Mouse (Mus musculus): ENCODE results near the gene Pkdrej. TPM values are rescaled to one million over a fixed set of nuclear protein-coding genes. Genes with fewer than 3 reads are reported as not detected.
A peak's percentile ranks its signal among the peaks of the same experiment; 100 is the strongest.

The Pkdrej gene
- polyA plus RNA-seq, 1 experiment: 0.13 TPM

DNA sequence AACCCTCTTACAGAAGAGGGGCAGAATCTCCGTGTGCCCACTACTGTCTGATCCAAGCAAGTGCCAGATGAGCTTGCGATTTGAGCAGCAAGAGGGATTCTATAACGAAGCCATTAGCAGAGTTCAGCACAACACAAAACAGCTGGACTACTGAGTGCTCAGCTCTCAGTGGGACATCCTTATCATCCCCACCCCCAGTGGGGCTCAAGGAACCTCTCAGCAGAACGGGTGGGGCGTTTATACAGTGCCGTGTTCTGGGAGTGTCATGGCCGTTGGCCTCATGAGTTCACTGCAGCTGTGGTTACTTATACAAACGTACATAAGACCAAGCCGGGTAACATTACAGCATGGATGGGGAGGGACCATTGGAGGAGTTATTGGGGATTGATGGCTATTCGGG lies 8.1 kb downstream of the Pkdrej start:
- Histone ChIP-seq H3K4me1 (ENCODE audit: control insufficient read depth, insufficient read depth, low read length) (no peaks in the 10 kb centered on the region), H3K4me3 (ENCODE audit: low read depth, low read length) (no peak overlapping the region), H3K9ac (ENCODE audit: low read depth, poor library complexity, severe bottlenecking) (no peak overlapping the region), H3K27ac (ENCODE audit: insufficient read depth, low read length) (no peak overlapping the region), H3K27me3 (ENCODE audit: control insufficient read depth, insufficient read depth, low read length, poor library complexity, severe bottlenecking) (no peaks in the 10 kb centered on the region), H3K9me3 (replicated peaks; ENCODE audit: control insufficient read depth, insufficient read depth, low read length, poor library complexity, severe bottlenecking) (no peaks in the 10 kb centered on the region), H3K36me3 (ENCODE audit: control insufficient read depth, insufficient read depth, low read length, poor library complexity, severe bottlenecking) (no peaks in the 10 kb centered on the region)
- TF ChIP-seq CTCF (IDR thresholded peaks at IDR 0.05; ENCODE audit: low read depth, low read length) (no peak), EP300 (IDR thresholded peaks at IDR 0.05; ENCODE audit: insufficient read depth, low read depth, low read length) (no peak), POLR2A (IDR thresholded peaks at IDR 0.05; ENCODE audit: insufficient read depth, low read length) (no peak)

DNA sequence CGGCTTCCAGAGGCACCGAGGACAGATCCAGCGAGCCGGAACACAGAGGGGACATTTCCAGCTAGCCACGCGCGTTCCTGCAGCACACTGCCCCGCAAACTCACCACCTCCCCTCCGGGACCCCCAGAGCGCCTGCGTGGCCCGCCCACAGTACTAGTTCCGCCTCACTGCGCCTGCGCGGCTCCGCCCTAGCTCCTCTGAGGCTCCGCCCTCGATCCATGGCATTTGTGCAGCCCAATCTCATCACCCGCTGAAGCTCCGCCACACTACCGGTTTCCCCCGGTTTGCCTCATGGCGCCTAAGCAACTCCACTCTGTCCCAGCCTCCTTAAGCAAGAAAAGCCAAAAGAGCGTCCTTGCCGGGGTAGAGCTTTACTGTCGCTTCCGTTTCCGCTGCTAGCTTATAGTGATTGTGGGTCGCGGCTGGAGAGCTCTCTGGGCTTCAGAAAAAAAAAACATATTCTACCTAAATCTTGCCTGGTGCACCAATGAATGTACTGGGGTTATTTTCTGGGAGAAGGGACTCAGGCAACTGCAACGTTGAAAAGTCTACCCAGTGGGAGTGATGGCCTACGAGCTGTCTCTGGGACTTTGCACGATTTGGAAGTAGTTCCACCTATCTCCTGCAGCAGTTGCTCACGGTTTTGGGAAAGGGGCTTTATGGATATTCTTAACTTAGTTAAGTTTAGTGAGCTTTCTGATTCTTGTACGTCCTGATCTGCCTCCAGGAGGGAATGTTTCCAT lies 9.8 kb downstream of the Pkdrej start, which contains the start of gene Cdpf1:
Gene Cdpf1 (minus strand): TSS at position 163 of the 743 bp plus-strand sequence.
- peak within 1 kb of the TSS; percentile 83 for H3K4me3 ChIP-seq (ENCODE audit: low read depth, low read length)
- no peaks in the 10 kb centered on the region for H3K9me3 ChIP-seq (replicated peaks; ENCODE audit: control insufficient read depth, insufficient read depth, low read length, poor library complexity, severe bottlenecking)
- H3K9ac ChIP-seq (ENCODE audit: low read depth, poor library complexity, severe bottlenecking): peak within 1 kb of the TSS; percentile 71
- H3K4me1 ChIP-seq (ENCODE audit: control insufficient read depth, insufficient read depth, low read length): no peaks in the 10 kb centered on the region
- TF ChIP-seq EP300 (IDR thresholded peaks at IDR 0.05; ENCODE audit: insufficient read depth, low read depth, low read length): peak; percentile 10; the same call in 1 of the 2 replicates
- TF ChIP-seq POLR2A (IDR thresholded peaks at IDR 0.05; ENCODE audit: insufficient read depth, low read length): peak; percentile 89
- no peak for TF ChIP-seq CTCF (IDR thresholded peaks at IDR 0.05; ENCODE audit: low read depth, low read length)
- peak within 1 kb of the TSS; percentile 13 for H3K27ac ChIP-seq (ENCODE audit: insufficient read depth, low read length)
- no peaks in the 10 kb centered on the region for H3K27me3 ChIP-seq (ENCODE audit: control insufficient read depth, insufficient read depth, low read length, poor library complexity, severe bottlenecking)
- no peaks in the 10 kb centered on the region for H3K36me3 ChIP-seq (ENCODE audit: control insufficient read depth, insufficient read depth, low read length, poor library complexity, severe bottlenecking)

DNA sequence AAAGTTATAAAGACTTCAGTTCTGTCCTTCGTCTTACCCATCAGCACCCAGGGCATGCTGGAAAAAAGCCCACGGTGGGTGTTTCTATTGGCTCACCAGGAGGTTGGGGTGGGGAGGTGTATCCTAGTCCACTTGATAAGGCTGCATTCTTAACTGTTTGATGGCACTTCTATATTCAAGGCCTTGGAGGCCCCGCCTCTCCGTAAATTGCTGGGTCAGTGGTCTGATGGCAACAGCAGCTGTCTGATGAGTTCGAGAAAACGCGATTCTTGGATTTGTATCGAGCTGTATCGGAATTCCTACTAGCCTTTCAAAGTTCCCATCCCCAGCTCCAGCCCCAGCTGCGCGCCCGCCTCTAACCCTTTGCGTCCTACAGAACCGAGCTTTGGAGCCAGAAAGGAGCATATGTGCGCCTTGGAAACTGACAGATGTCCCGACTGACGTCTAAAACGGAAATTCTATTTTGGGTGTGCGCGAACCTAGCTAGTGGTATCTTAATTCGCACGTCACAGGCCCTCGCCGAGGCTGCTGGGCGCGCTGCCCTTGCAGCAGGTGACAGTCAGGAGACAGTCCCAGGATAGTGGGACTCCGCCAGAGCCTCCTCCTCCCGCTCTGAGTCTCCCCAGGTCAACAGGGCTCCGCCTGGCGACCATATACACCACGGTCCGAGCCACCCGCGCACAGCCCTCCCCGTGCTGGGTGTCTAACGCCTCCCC lies 10.6 kb downstream of the Pkdrej start:
- H3K9me3 ChIP-seq (replicated peaks; ENCODE audit: control insufficient read depth, insufficient read depth, low read length, poor library complexity, severe bottlenecking): no peaks in the 10 kb centered on the region
- H3K9ac ChIP-seq (ENCODE audit: low read depth, poor library complexity, severe bottlenecking): peak overlapping the region; percentile 71
- H3K4me3 ChIP-seq (ENCODE audit: low read depth, low read length): peak overlapping the region; percentile 83
- no peaks in the 10 kb centered on the region for H3K36me3 ChIP-seq (ENCODE audit: control insufficient read depth, insufficient read depth, low read length, poor library complexity, severe bottlenecking)
- H3K27me3 ChIP-seq (ENCODE audit: control insufficient read depth, insufficient read depth, low read length, poor library complexity, severe bottlenecking): no peaks in the 10 kb centered on the region
- no peak for TF ChIP-seq POLR2A (IDR thresholded peaks at IDR 0.05; ENCODE audit: insufficient read depth, low read length)
- no peak for TF ChIP-seq CTCF (IDR thresholded peaks at IDR 0.05; ENCODE audit: low read depth, low read length)
- TF ChIP-seq EP300 (IDR thresholded peaks at IDR 0.05; ENCODE audit: insufficient read depth, low read depth, low read length): no peak
- H3K4me1 ChIP-seq (ENCODE audit: control insufficient read depth, insufficient read depth, low read length): no peaks in the 10 kb centered on the region
- H3K27ac ChIP-seq (ENCODE audit: insufficient read depth, low read length): no peak overlapping the region

DNA sequence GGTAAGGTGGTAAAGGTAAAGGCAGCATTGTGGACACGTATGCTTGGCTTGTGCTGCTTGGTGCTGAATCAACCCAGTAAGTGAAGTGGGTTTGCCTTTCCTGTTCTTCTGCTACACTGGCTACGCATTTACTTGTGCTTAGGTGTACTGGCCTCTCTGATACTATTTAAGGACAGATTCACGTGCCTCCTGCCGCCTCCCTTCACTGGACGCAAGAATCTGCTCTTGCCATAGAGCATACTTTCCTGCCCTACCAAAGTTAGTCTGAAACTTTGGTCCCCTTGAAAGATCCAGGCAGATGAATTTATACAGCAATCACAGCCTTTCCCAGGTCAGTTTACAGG lies 11.1 kb downstream of the Pkdrej start:
- H3K9ac ChIP-seq (ENCODE audit: low read depth, poor library complexity, severe bottlenecking): no peak overlapping the region
- H3K4me3 ChIP-seq (ENCODE audit: low read depth, low read length): peak overlapping the region; percentile 83; the same call in 1 of the 2 replicates
- no peak overlapping the region for H3K27ac ChIP-seq (ENCODE audit: insufficient read depth, low read length)
- H3K4me1 ChIP-seq (ENCODE audit: control insufficient read depth, insufficient read depth, low read length): no peaks in the 10 kb centered on the region
- no peaks in the 10 kb centered on the region for H3K9me3 ChIP-seq (replicated peaks; ENCODE audit: control insufficient read depth, insufficient read depth, low read length, poor library complexity, severe bottlenecking)
- TF ChIP-seq CTCF (IDR thresholded peaks at IDR 0.05; ENCODE audit: low read depth, low read length) (no peak), POLR2A (IDR thresholded peaks at IDR 0.05; ENCODE audit: insufficient read depth, low read length) (no peak), EP300 (IDR thresholded peaks at IDR 0.05; ENCODE audit: insufficient read depth, low read depth, low read length) (no peak)
- no peaks in the 10 kb centered on the region for H3K36me3 ChIP-seq (ENCODE audit: control insufficient read depth, insufficient read depth, low read length, poor library complexity, severe bottlenecking)
- no peaks in the 10 kb centered on the region for H3K27me3 ChIP-seq (ENCODE audit: control insufficient read depth, insufficient read depth, low read length, poor library complexity, severe bottlenecking)

DNA sequence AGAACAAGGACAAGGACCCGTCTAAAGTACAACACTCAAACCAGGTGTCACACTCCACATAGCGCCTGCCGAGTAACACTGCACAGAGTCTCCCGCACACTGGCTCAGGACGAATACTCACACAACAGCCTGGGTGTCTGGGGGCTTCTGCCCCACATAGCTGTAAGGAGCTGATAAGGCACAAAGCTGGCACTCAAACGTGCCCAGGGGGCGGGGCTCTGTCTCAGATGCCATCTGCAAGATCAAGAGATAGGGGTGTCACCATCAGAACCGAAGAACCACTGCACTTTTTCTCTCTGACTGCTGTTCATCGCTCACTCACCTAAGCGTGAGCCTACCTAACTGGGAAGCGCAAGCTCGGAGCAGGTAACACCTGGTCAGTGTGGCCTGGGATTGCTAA lies 12.4 kb downstream of the Pkdrej start:
- H3K36me3 ChIP-seq (ENCODE audit: control insufficient read depth, insufficient read depth, low read length, poor library complexity, severe bottlenecking): no peaks in the 10 kb centered on the region
- H3K27ac ChIP-seq (ENCODE audit: insufficient read depth, low read length): no peak overlapping the region
- no peak overlapping the region for H3K9ac ChIP-seq (ENCODE audit: low read depth, poor library complexity, severe bottlenecking)
- TF ChIP-seq CTCF (IDR thresholded peaks at IDR 0.05; ENCODE audit: low read depth, low read length) (no peak), POLR2A (IDR thresholded peaks at IDR 0.05; ENCODE audit: insufficient read depth, low read length) (no peak), EP300 (IDR thresholded peaks at IDR 0.05; ENCODE audit: insufficient read depth, low read depth, low read length) (no peak)
- no peak overlapping the region for H3K4me3 ChIP-seq (ENCODE audit: low read depth, low read length)
- no peaks in the 10 kb centered on the region for H3K4me1 ChIP-seq (ENCODE audit: control insufficient read depth, insufficient read depth, low read length)
- no peaks in the 10 kb centered on the region for H3K9me3 ChIP-seq (replicated peaks; ENCODE audit: control insufficient read depth, insufficient read depth, low read length, poor library complexity, severe bottlenecking)
- no peaks in the 10 kb centered on the region for H3K27me3 ChIP-seq (ENCODE audit: control insufficient read depth, insufficient read depth, low read length, poor library complexity, severe bottlenecking)

DNA sequence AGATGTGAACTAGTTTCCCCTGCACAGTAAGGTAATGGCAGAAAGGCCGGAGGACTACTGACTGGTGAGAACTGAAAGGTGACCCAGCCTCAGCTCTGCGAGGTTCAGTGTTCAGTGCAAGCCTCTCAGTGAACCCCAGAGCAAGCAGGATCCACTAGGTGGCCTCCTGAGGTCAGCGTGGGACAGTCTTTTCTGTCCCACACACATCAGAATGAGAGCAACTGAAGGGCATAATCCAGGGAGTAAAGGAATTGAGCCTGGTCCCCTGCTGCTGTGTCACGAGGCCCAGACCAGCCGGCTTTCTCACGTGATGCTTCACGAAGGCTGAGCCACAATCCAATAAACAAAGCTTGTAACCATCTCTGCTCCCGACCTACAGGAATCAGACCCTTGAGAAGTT lies 13.1 kb downstream of the Pkdrej start:
- Histone ChIP-seq H3K4me3 (ENCODE audit: low read depth, low read length) (no peak overlapping the region), H3K9ac (ENCODE audit: low read depth, poor library complexity, severe bottlenecking) (no peak overlapping the region), H3K27ac (ENCODE audit: insufficient read depth, low read length) (no peak overlapping the region), H3K36me3 (ENCODE audit: control insufficient read depth, insufficient read depth, low read length, poor library complexity, severe bottlenecking) (no peaks in the 10 kb centered on the region), H3K4me1 (ENCODE audit: control insufficient read depth, insufficient read depth, low read length) (no peaks in the 10 kb centered on the region), H3K27me3 (ENCODE audit: control insufficient read depth, insufficient read depth, low read length, poor library complexity, severe bottlenecking) (no peaks in the 10 kb centered on the region), H3K9me3 (replicated peaks; ENCODE audit: control insufficient read depth, insufficient read depth, low read length, poor library complexity, severe bottlenecking) (no peaks in the 10 kb centered on the region)
- TF ChIP-seq CTCF (IDR thresholded peaks at IDR 0.05; ENCODE audit: low read depth, low read length) (no peak), POLR2A (IDR thresholded peaks at IDR 0.05; ENCODE audit: insufficient read depth, low read length) (no peak), EP300 (IDR thresholded peaks at IDR 0.05; ENCODE audit: insufficient read depth, low read depth, low read length) (no peak)

Measured in ES-Bruce4 (cell line).